Mouse (Mus musculus): Measurements from ENCODE around the gene Sfxn1. TPM values are rescaled to one million over a fixed set of nuclear protein-coding genes. Genes with fewer than 3 reads are reported as not detected.

Gene Sfxn1
- polyA plus RNA-seq, 1 experiment from 2014 or later = 34.5 TPM

- Histone ChIP-seq H3K27me3 (ENCODE audit: control insufficient read depth, insufficient read depth, low read length) (no peaks in the 10 kb centered on the region), H3K4me1 (replicated peaks; ENCODE audit: control insufficient read depth, insufficient read depth) (no peaks in the 10 kb centered on the region), H3K4me2 (replicated peaks; ENCODE audit: low read depth) (no peak overlapping the region), H3K36me3 (ENCODE audit: control insufficient read depth, insufficient read depth, low read length) (no peaks in the 10 kb centered on the region), H3K27ac (replicated peaks) (no peak overlapping the region), H3K9me3 (ENCODE audit: control insufficient read depth, low read length) (no peaks in the 10 kb centered on the region), H3K4me3 (ENCODE audit: low read depth, low read length) (no peak overlapping the region), H3K9ac (ENCODE audit: low read length) (no peak overlapping the region)
- TF ChIP-seq CTCF (IDR thresholded peaks at IDR 0.05; ENCODE audit: low read depth) = no peak
- no peak for TF ChIP-seq EP300 (optimal IDR thresholded peaks at IDR 0.05)
- WGBS = 51% methylated on average over 12 of the region's 12 CpGs
- ATAC-seq (ENCODE audit: low FRiP score, low TSS enrichment) (peak; percentile 48), DNase-seq (ENCODE audit: low spot score) (peak; percentile 17)
Observed at GRCm38 (mm10) chr13:54079782-54080759, 8.4 kb downstream of the Sfxn1 start.

- no peak overlapping the region for H3K9ac ChIP-seq (ENCODE audit: low read length)
- DNase-seq (ENCODE audit: low spot score) = no peak
- H3K27ac ChIP-seq (replicated peaks) = no peak overlapping the region
- H3K9me3 ChIP-seq (ENCODE audit: control insufficient read depth, low read length) = no peaks in the 10 kb centered on the region
- no peaks in the 10 kb centered on the region for H3K4me1 ChIP-seq (replicated peaks; ENCODE audit: control insufficient read depth, insufficient read depth)
- ATAC-seq (ENCODE audit: low FRiP score, low TSS enrichment) = no peak
- no peak overlapping the region for H3K4me2 ChIP-seq (replicated peaks; ENCODE audit: low read depth)
- peaks cover 1% of the 10 kb centered on the region; the same call in 1 of the 2 replicates for H3K36me3 ChIP-seq (ENCODE audit: control insufficient read depth, insufficient read depth, low read length)
- whole genome bisulfite sequencing = 97% methylated on average over 1 of the region's 1 CpGs
- no peak for TF ChIP-seq CTCF (IDR thresholded peaks at IDR 0.05; ENCODE audit: low read depth)
- no peak for TF ChIP-seq EP300 (optimal IDR thresholded peaks at IDR 0.05)
- H3K27me3 ChIP-seq (ENCODE audit: control insufficient read depth, insufficient read depth, low read length) = no peaks in the 10 kb centered on the region
- no peak overlapping the region for H3K4me3 ChIP-seq (ENCODE audit: low read depth, low read length)
Observed at GRCm38 (mm10) chr13:54080785-54081184, 9.1 kb downstream of the Sfxn1 start.

- no peak overlapping the region for H3K4me3 ChIP-seq (ENCODE audit: low read depth, low read length)
- no peaks in the 10 kb centered on the region for H3K4me1 ChIP-seq (replicated peaks; ENCODE audit: control insufficient read depth, insufficient read depth)
- H3K27ac ChIP-seq (replicated peaks) = no peak overlapping the region
- H3K27me3 ChIP-seq (ENCODE audit: control insufficient read depth, insufficient read depth, low read length) = no peaks in the 10 kb centered on the region
- ATAC-seq (ENCODE audit: low FRiP score, low TSS enrichment) (no peak), DNase-seq (ENCODE audit: low spot score) (no peak)
- no peak overlapping the region for H3K4me2 ChIP-seq (replicated peaks; ENCODE audit: low read depth)
- H3K36me3 ChIP-seq (ENCODE audit: control insufficient read depth, insufficient read depth, low read length) = peaks cover 9% of the 10 kb centered on the region; the same call in 1 of the 2 replicates
- H3K9me3 ChIP-seq (ENCODE audit: control insufficient read depth, low read length) = no peaks in the 10 kb centered on the region
- TF ChIP-seq CTCF (IDR thresholded peaks at IDR 0.05; ENCODE audit: low read depth) (no peak), EP300 (optimal IDR thresholded peaks at IDR 0.05) (no peak)
- 69% methylated on average over 5 of the region's 5 CpGs for WGBS
- H3K9ac ChIP-seq (ENCODE audit: low read length) = no peak overlapping the region
Observed at GRCm38 (mm10) chr13:54082946-54083345, 11.3 kb downstream of the Sfxn1 start.

GRCm38 (mm10) chr13:54084178-54084577 is 12.5 kb downstream of the Sfxn1 start:
- Histone ChIP-seq H3K27me3 (ENCODE audit: control insufficient read depth, insufficient read depth, low read length) (no peaks in the 10 kb centered on the region), H3K4me1 (replicated peaks; ENCODE audit: control insufficient read depth, insufficient read depth) (no peaks in the 10 kb centered on the region), H3K27ac (replicated peaks) (no peak overlapping the region), H3K4me2 (replicated peaks; ENCODE audit: low read depth) (no peak overlapping the region), H3K36me3 (ENCODE audit: control insufficient read depth, insufficient read depth, low read length) (peaks cover 9% of the 10 kb centered on the region; the same call in 1 of the 2 replicates), H3K4me3 (ENCODE audit: low read depth, low read length) (no peak overlapping the region), H3K9me3 (ENCODE audit: control insufficient read depth, low read length) (no peaks in the 10 kb centered on the region), H3K9ac (ENCODE audit: low read length) (no peak overlapping the region)
- TF ChIP-seq CTCF (IDR thresholded peaks at IDR 0.05; ENCODE audit: low read depth) = no peak
- no peak for TF ChIP-seq EP300 (optimal IDR thresholded peaks at IDR 0.05)
- no peak for ATAC-seq (ENCODE audit: low FRiP score, low TSS enrichment)
- 60% methylated on average over 4 of the region's 4 CpGs for WGBS
- no peak for DNase-seq (ENCODE audit: low spot score)

GRCm38 (mm10) chr13:54084826-54085225 is 13.2 kb downstream of the Sfxn1 start:
- H3K4me3 ChIP-seq (ENCODE audit: low read depth, low read length) = no peak overlapping the region
- ATAC-seq (ENCODE audit: low FRiP score, low TSS enrichment) (no peak), DNase-seq (ENCODE audit: low spot score) (no peak)
- H3K27me3 ChIP-seq (ENCODE audit: control insufficient read depth, insufficient read depth, low read length) = no peaks in the 10 kb centered on the region
- peaks cover 9% of the 10 kb centered on the region; the same call in 1 of the 2 replicates for H3K36me3 ChIP-seq (ENCODE audit: control insufficient read depth, insufficient read depth, low read length)
- 73% methylated on average over 5 of the region's 5 CpGs for WGBS
- H3K9ac ChIP-seq (ENCODE audit: low read length) = no peak overlapping the region
- no peaks in the 10 kb centered on the region for H3K4me1 ChIP-seq (replicated peaks; ENCODE audit: control insufficient read depth, insufficient read depth)
- H3K9me3 ChIP-seq (ENCODE audit: control insufficient read depth, low read length) = no peaks in the 10 kb centered on the region
- no peak overlapping the region for H3K27ac ChIP-seq (replicated peaks)
- TF ChIP-seq CTCF (IDR thresholded peaks at IDR 0.05; ENCODE audit: low read depth) = no peak
- TF ChIP-seq EP300 (optimal IDR thresholded peaks at IDR 0.05) = no peak
- no peak overlapping the region for H3K4me2 ChIP-seq (replicated peaks; ENCODE audit: low read depth)

- Histone ChIP-seq H3K4me1 (replicated peaks; ENCODE audit: control insufficient read depth, insufficient read depth) (no peaks in the 10 kb centered on the region), H3K36me3 (ENCODE audit: control insufficient read depth, insufficient read depth, low read length) (peaks cover 9% of the 10 kb centered on the region; the same call in 1 of the 2 replicates), H3K4me3 (ENCODE audit: low read depth, low read length) (no peak overlapping the region), H3K4me2 (replicated peaks; ENCODE audit: low read depth) (no peak overlapping the region), H3K27ac (replicated peaks) (no peak overlapping the region), H3K9ac (ENCODE audit: low read length) (no peak overlapping the region), H3K9me3 (ENCODE audit: control insufficient read depth, low read length) (no peaks in the 10 kb centered on the region), H3K27me3 (ENCODE audit: control insufficient read depth, insufficient read depth, low read length) (no peaks in the 10 kb centered on the region)
- no peak for DNase-seq (ENCODE audit: low spot score)
- WGBS = 86% methylated on average over 18 of the region's 18 CpGs
- TF ChIP-seq CTCF (IDR thresholded peaks at IDR 0.05; ENCODE audit: low read depth) (no peak), EP300 (optimal IDR thresholded peaks at IDR 0.05) (no peak)
- ATAC-seq (ENCODE audit: low FRiP score, low TSS enrichment) = no peak
Observed at GRCm38 (mm10) chr13:54085266-54085665, 13.6 kb downstream of the Sfxn1 start.

All from stomach, postnatal 0 days (tissue).